Mouse (Mus musculus) E14TG2a.4 (cell line): ENCODE results near the gene Camk1.
A peak's percentile ranks its signal among the peaks of the same experiment; 100 is the strongest.
"Not testable (repeated sequence)": the region's sequence is repeated elsewhere in the genome, so short reads cannot be mapped to it uniquely, and the experiment has no call there.

Experiments used
- H3K27me3 ChIP-seq: 2 replicates; pipeline ENCODE4 v1.6.1; 2014; ENCODE audit warnings: low read length, control low read depth; ENCODE audit not compliant: insufficient read depth
- H3K36me3 ChIP-seq: 2 replicates; pipeline ENCODE4 v1.6.1; 2014; ENCODE audit warnings: low read length, control low read depth; ENCODE audit not compliant: insufficient read depth
- H3K4me1 ChIP-seq: replicated peaks from 2 replicates; pipeline ENCODE4 v1.6.1; 2014; ENCODE audit warnings: low read depth, low read length, control low read depth
- H3K4me3 ChIP-seq: replicated peaks from 2 replicates; pipeline ENCODE4 v1.5.1; 2014; ENCODE audit warnings: mild to moderate bottlenecking, low read length
- H3K9me3 ChIP-seq: 2 replicates; pipeline ENCODE4 v1.6.1; 2014; ENCODE audit warnings: low read length, control low read depth
- CTCF ChIP-seq: conservative IDR thresholded peaks from 2 replicates; pipeline ENCODE4 v1.5.1; 2014; ENCODE audit warnings: low read length
- NANOG ChIP-seq: IDR thresholded peaks from 2 replicates; pipeline ENCODE4 v1.6.1; 2014; ENCODE audit warnings: borderline replicate concordance, low read length, mixed read lengths
- POU5F1 ChIP-seq: IDR thresholded peaks from 2 replicates; pipeline ENCODE4 v1.6.1; 2014; ENCODE audit warnings: low read length, borderline replicate concordance

The Camk1 gene

DNA sequence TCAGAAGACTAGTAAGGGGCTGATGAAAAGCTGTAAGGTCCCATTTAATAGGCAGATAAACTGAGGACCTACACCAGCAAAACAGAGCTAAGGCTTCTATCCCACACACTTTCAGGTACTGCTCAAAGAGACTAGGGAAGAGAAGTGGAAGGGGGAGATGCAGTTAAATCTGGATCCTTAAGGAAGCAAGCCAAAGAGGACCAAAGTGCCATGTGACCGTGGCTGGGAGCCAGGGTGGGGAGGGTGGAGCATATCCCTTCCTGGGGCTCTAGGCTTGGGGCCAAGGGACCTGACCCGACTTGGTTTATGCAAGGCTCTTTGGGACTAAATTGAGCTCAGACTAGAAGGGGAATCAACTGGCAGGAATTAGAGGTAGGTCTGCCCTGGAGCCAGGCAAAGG is 537 bp upstream of the Camk1 start:
- no peak for TF ChIP-seq CTCF
- TF ChIP-seq POU5F1: no peak
- no peak for TF ChIP-seq NANOG
- Histone ChIP-seq H3K9me3 (no peaks in the 10 kb centered on the region), H3K27me3 (peaks cover 7% of the 10 kb centered on the region; the same call in 1 of the 2 replicates), H3K4me3 (peak overlapping the region; percentile 79; the same call in 1 of the 2 replicates), H3K4me1 (peaks cover 41% of the 10 kb centered on the region), H3K36me3 (no peaks in the 10 kb centered on the region)

DNA sequence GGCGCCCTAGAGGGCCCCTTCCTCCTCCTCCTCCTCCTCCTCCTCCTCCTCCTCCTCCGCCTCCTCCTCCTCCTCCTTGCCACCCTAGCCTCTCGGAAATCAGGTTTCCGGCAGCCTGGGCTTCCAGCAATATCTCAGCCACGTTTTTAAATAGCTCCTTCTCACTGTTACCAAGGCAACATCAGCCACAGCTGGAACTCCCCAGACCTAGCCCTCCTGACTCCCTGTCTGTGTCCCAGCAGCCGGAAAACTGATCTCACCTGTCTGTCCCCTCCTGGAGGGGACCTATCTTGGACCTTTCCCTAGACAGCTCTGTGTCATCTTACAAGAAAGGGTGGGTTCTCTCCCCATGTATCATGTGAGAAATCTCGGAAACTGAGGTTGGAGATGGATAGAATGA is 1.5 kb downstream of the Camk1 start:
- H3K36me3 ChIP-seq: no peaks in the 10 kb centered on the region; the same call in 1 of the 2 replicates
- peaks cover 45% of the 10 kb centered on the region for H3K4me1 ChIP-seq
- TF ChIP-seq CTCF (no peak), POU5F1 (no peak), NANOG (no peak)
- no peak overlapping the region for H3K4me3 ChIP-seq
- peaks cover 7% of the 10 kb centered on the region; the same call in 1 of the 2 replicates for H3K27me3 ChIP-seq
- H3K9me3 ChIP-seq: no peaks in the 10 kb centered on the region

DNA sequence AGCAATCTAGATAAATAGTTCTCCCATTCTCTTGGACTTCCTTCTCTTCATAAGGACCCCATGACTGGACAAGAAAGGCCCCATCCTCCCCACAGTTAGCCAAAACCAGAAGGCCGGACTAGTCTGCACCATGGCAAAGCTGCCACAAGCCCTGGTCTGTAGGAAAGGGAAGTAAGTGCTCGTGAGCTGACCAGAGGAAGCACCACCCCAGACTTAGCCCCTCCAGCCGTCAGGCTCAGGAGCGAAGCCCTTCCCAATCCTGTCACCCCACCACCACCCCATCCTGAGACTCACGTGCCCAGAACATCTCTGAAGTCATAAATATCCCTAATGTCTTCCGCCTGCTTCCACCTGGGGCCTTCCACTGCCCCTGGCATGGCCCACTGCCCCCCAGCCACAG is 2.2 kb downstream of the Camk1 start:
- TF ChIP-seq POU5F1: no peak
- Histone ChIP-seq H3K36me3 (no peaks in the 10 kb centered on the region; the same call in 1 of the 2 replicates), H3K4me3 (no peak overlapping the region), H3K4me1 (peaks cover 40% of the 10 kb centered on the region), H3K27me3 (peaks cover 7% of the 10 kb centered on the region; the same call in 1 of the 2 replicates), H3K9me3 (no peaks in the 10 kb centered on the region)

DNA sequence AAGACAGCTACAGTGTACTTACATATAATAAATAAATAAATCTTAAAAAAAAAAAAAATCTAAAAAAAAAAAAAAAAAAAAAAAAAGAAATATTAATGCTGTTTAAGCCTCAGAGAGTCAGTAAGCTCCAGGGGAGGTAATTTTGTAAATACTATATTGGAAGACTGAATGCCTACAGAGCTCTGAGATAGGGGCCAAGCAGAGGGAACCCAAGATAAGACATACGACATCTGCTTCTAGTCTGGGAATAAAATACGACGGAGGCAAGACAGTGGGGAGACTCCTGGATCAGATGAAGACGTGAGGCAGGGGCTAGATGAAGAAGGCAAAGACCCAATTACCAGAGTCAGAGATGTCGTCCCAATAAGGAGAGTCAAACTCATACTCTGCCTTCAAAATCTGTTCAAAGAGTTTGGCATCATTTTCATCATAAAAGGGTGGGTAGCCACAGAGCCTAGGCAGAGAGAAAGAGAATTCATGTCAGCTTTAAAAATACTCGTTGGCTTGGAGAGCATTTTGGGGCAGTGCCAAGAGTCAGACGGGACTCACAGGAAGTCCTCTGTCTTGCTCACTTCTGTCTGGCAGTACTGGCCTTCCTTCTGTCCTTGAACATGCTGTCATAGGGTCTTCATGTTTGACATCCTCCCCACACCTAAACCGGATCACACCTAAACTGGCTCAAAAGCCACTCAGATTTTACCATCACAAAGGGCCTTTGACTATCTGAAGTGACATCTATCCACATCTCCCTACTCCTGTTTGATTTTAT is 6.7 kb downstream of the Camk1 start:
- TF ChIP-seq CTCF: no peak
- no peak for TF ChIP-seq POU5F1
- TF ChIP-seq NANOG: no peak
- H3K9me3 ChIP-seq: no peaks in the 10 kb centered on the region
- no peaks in the 10 kb centered on the region for H3K27me3 ChIP-seq
- H3K4me3 ChIP-seq: no peak overlapping the region
- peaks cover 24% of the 10 kb centered on the region for H3K4me1 ChIP-seq
- H3K36me3 ChIP-seq: peaks cover 41% of the 10 kb centered on the region

DNA sequence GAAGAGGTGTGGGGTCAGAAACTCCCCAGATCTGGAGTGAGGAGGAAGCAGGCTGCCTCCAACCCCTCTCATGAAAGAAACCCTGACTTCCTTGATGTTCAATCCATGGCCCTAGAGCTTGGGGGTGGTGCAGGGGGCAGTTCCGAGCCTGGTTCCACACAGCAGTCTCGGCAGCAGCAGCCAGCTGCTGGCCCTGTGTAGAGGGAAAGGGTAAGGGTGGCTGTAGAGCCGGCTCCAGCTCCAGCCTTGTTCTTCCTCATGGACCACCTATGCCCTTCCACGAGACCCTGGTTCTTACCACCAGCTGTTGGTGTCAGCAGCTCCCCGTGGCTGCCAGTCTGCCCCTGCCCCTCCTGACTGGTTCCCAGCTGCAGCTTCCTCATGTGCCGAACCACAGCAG is 9.6 kb downstream of the Camk1 start:
- Histone ChIP-seq H3K27me3 (no peaks in the 10 kb centered on the region), H3K9me3 (no peaks in the 10 kb centered on the region), H3K4me3 (no peak overlapping the region), H3K36me3 (peaks cover 68% of the 10 kb centered on the region), H3K4me1 (peaks cover 14% of the 10 kb centered on the region)
- TF ChIP-seq NANOG (no peak), CTCF (no peak)

DNA sequence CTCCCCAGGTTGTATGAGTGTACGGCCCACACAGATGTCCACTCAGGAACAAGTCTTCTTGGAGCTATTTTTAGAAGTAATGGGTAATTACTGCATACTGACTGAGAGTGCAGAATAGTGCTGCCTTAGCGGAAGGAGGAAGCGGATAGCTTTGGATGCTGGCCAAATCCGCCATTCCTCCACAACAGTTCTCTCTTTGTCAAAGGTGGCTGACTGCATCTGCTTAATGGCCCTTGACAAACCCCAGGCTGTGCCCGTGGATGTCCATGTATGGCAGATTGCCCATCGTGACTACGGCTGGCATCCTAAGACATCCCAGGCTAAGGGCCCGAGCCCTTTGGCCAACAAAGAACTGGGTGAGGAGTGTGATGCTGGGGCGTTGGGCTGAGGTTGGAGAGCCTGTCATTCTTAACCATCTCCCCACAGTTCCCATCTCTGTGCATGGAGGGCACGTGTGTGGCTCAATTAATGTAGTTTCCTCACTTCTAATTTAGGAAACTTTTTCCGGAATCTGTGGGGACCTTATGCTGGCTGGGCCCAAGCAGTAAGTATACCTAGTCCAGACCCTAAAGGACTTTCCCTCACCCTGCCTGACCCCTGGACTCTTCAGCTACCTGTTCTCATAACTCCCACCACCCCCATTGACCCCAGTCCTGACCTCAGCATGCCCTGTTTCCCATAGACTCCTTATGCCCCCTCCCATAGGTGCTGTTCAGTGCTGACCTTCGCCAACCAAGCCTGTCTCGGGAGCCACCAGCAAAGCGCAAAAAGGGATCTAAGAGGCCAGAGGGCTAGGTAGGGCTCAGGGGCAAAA is 10.4 kb downstream of the Camk1 start:
- Histone ChIP-seq H3K4me3 (no peak overlapping the region), H3K36me3 (peaks cover 76% of the 10 kb centered on the region), H3K4me1 (peaks cover 13% of the 10 kb centered on the region), H3K27me3 (no peaks in the 10 kb centered on the region), H3K9me3 (no peaks in the 10 kb centered on the region)
- TF ChIP-seq POU5F1 (no peak), CTCF (no peak), NANOG (no peak)

DNA sequence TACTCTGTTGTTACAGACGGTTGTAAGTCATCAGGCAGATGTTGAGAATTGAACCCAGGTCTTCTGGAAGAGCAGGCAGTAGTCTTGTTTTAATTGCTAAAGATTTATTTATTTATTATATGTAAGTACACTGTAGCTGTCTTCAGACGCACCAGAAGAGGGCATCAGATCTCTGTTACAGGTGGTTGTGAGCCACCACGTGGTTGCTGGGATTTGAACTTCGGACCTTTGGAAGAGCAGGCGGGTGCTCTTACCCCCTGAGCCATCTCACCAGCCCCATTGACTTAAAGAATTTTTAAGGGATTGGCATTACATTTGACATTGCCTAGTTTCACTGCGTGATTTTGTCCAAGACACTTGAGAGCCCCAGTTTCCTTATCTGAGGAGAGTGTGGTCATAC is 11.1 kb downstream of the Camk1 start:
- H3K4me1 ChIP-seq: peaks cover 19% of the 10 kb centered on the region
- not testable (repeated sequence) for H3K9me3 ChIP-seq, H3K27me3 ChIP-seq, H3K4me3 ChIP-seq
- H3K36me3 ChIP-seq: peaks cover 78% of the 10 kb centered on the region

DNA sequence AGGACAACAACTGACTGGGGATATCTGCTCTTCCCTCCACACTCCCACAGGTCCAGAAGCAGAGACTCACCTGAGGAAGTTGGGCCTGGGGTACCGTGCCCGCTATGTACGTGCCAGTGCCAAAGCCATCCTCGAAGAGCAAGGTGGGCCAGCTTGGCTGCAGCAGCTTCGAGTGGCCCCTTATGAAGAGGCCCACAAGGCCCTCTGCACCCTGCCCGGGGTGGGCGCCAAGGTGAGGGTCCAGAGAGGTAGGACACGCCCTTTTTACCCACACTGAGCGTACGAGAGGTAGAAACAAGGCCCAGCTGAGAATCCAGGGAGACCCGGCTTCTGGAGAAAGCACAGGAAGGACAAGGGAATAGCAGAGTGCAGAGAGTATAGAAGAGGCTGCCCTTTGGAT is 12.1 kb downstream of the Camk1 start:
- Histone ChIP-seq H3K27me3 (no peaks in the 10 kb centered on the region), H3K36me3 (peaks cover 78% of the 10 kb centered on the region), H3K4me1 (peaks cover 24% of the 10 kb centered on the region), H3K9me3 (no peaks in the 10 kb centered on the region), H3K4me3 (no peak overlapping the region)
- TF ChIP-seq CTCF: no peak
- TF ChIP-seq NANOG: no peak
- no peak for TF ChIP-seq POU5F1
